Mouse (Mus musculus) liver, embryonic 14.5 days (tissue): ENCODE results near the gene Slc4a2. TPM values are rescaled to one million over a fixed set of nuclear protein-coding genes. Genes with fewer than 3 reads are reported as not detected.
A peak's percentile ranks its signal among the peaks of the same experiment; 100 is the strongest.

Experiments used
- ATAC-seq: fragments of 200-750 bp; cut with Nextera tagmentation; 2 replicates; pipeline ENCODE4 v1.8.0; 2017; ENCODE audit warnings: moderate number of reproducible peaks, mild to moderate bottlenecking, moderate library complexity; ENCODE audit not compliant: insufficient read depth
- DNase-seq, 3 experiments: peaks; one replicate each; pipeline ENCODE4 v3.0.0-alpha.2; 2012 to 2013; ENCODE audit warnings: low read depth in 3 of 3, low spot score in 3 of 3
- H3K27ac ChIP-seq: fragments of 300-500 bp; sonication (generic); 2 replicates; pipeline ENCODE4 v1.5.1; 2014; ENCODE audit warnings: moderate library complexity, mild to moderate bottlenecking, control low read depth, inconsistent platforms
- H3K27me3 ChIP-seq: fragments of 300-500 bp; sonication (generic); 2 replicates; pipeline ENCODE4 v1.6.1; 2014; ENCODE audit warnings: mild to moderate bottlenecking, low read length, moderate library complexity; ENCODE audit not compliant: control insufficient read depth, insufficient read depth
- H3K36me3 ChIP-seq: fragments of 300-500 bp; sonication (generic); replicated peaks from 2 replicates; pipeline ENCODE4 v1.6.1; 2014; ENCODE audit warnings: low read depth; ENCODE audit not compliant: control insufficient read depth, insufficient read depth
- H3K4me1 ChIP-seq, 2 experiments: fragments of 200-500 bp in 1 of 2; fragments of 300-500 bp in 1 of 2; sonication (generic) in 1 of 2; replicated peaks; 2 replicates each; pipeline ENCODE4 v1.6.1; 2012 to 2014; ENCODE audit warnings: antibody characterized with exemption in 1 of 2, inconsistent platforms in 1 of 2, low read length in 1 of 2; ENCODE audit not compliant: control insufficient read depth in 2 of 2, insufficient read depth in 2 of 2
- H3K4me2 ChIP-seq: fragments of 300-500 bp; sonication (generic); 2 replicates; pipeline ENCODE4 v1.6.1; 2014; ENCODE audit warnings: low read depth, mild to moderate bottlenecking, control low read depth, moderate library complexity
- H3K4me3 ChIP-seq, 2 experiments: fragments of 200-500 bp in 1 of 2; fragments of 300-500 bp in 1 of 2; sonication (generic) in 1 of 2; 2 replicates each; pipeline ENCODE4 v1.5.1; 2012 to 2014; ENCODE audit warnings: low read depth in 2 of 2, low read length in 2 of 2, mild to moderate bottlenecking in 2 of 2, control low read depth in 1 of 2, inconsistent platforms in 1 of 2, moderate library complexity in 1 of 2; ENCODE audit not compliant: insufficient read depth in 1 of 2
- H3K9ac ChIP-seq: fragments of 300-500 bp; sonication (generic); replicated peaks from 2 replicates; pipeline ENCODE4 v1.6.1; 2014; ENCODE audit warnings: mild to moderate bottlenecking, control low read depth, moderate library complexity
- H3K9me3 ChIP-seq: fragments of 300-500 bp; sonication (generic); 2 replicates; pipeline ENCODE4 v1.6.1; 2016; ENCODE audit warnings: low read length, mixed read lengths; ENCODE audit not compliant: control insufficient read depth
- CTCF ChIP-seq: IDR thresholded peaks from 2 replicates; pipeline ENCODE4 v1.5.1; 2016; ENCODE audit warnings: antibody characterized with exemption, low read depth, control low read depth
- EP300 ChIP-seq: IDR thresholded peaks from 2 replicates; pipeline ENCODE4 v1.6.1; 2016; ENCODE audit warnings: antibody characterized with exemption, low read depth
- WGBS: fragments of 180-500 bp; shearing (Covaris S2); extraction: QIAGEN DNeasy Blood & Tissue Kit; methylation state at CpG from one replicate; pipeline ENCODE4 v1.1.7; 2014; ENCODE audit not compliant: insufficient replicate concordance; 5-methylcytosine and 5-hydroxymethylcytosine counted together
- polyA plus RNA-seq, 2 experiments: library from polyadenylated mRNA; depleted of rRNA in 1 of 2; stranded (reverse) in 1 of 2; unstranded in 1 of 2; fragments of >200 nt; fragmentation: Nextera tagmentation in 1 of 2; extraction: Ambion mirVana in 1 of 2; gene quantifications; 2 replicates each; pipeline versions ENCODE4 v1.2.1 to v1.2.3; 2012 to 2014

Gene Slc4a2
- polyA plus RNA-seq (2012; rRNA removed) (11.6 and 12.9 TPM in 2 replicates), polyA plus RNA-seq (2014; fragmentation: Nextera tagmentation; extraction: Ambion mirVana) (5.6 and 6.0 TPM in 2 replicates)

DNA sequence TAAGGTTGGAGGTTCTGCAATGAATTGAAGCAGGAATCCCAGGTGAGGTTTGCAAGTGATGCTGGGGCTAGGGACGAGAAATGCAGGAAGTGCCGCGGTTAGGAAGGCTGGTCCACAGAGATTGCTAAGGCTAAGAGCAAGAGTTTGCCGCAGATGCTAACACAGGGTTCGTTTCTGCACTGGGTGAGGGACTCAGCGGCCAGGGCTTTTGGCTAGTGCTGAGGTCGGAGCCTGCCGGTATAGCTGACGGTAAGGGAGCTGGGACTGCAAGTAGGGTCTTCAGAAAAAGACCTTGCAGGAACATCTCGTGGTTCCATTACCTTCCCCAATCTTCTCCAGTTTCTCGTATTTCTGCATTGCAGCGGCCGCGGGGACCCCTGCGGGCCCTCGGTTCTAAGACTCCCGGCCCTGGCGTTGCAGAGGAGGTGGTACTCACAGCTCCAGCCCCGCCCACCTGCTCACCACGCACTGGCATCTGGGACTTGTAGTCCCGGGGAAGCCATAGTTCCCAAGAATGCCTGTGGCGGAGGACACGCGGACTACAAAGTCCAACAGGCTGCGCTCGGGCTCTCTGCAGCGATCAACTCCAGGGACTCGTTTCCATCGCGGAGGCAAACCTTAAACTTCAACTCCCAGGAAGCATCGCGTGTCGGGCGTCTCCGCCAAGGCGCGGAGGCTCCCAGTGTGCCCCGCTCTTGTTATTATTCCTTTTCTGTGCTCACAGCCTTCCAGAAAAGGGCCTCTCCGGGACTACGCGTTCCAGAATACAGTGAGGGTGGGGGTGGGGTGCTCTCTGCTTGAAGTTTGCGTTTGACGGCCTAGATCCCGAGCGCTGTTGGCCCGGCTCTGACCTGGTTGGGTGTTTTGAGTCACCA is at the start of gene Slc4a2, which contains the start of gene Cdk5:
Gene Slc4a2 (plus strand): TSS at position 709 of the 875 bp plus-strand sequence.
Gene Cdk5 (minus strand): TSS at position 402 of the 875 bp plus-strand sequence.
- no peak; the same call in 1 of the 2 replicates for TF ChIP-seq CTCF
- no peak; the same call in 1 of the 2 replicates for TF ChIP-seq EP300
- H3K9me3 ChIP-seq = no peaks in the 10 kb centered on the region
- H3K4me1 ChIP-seq = peaks cover 21 to 28% of the 10 kb centered on the region in 2 experiments
- peak within 1 kb of the TSS; percentile 66 to 77 for H3K4me3 ChIP-seq
- peak within 1 kb of the TSS; percentile 83 for H3K27ac ChIP-seq
- no peaks in the 10 kb centered on the region for H3K36me3 ChIP-seq
- H3K4me2 ChIP-seq = peak within 1 kb of the TSS; percentile 98
- peak within 1 kb of the TSS; percentile 85 for H3K9ac ChIP-seq
- under 1% methylated on average over 46 of the region's 46 CpGs for WGBS
- H3K27me3 ChIP-seq = no peaks in the 10 kb centered on the region
- ATAC-seq (peak; percentile 91), DNase-seq (peak; percentile 97 to 98 (median 98))

DNA sequence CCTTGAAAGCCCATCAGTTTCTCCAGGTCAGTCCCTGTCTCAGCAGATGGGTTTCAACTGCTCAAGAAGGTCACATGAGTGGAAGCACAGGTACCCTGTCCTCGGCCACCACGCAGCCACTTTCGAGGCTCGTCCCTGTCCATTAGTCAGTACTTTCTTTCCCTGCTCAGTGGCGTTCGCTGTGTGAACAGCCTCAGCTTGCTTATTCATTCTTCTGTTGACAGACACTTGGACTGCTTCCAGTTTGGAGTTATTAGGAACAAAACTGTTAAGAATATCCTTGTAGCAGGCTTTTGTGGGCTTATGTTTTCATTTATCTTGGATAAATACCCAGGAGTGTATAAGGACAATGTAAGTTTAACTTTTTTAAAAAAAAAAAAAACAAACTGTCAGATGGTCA is 49.4 kb upstream of the Slc4a2 start:
- H3K9me3 ChIP-seq = no peaks in the 10 kb centered on the region
- no peaks in the 10 kb centered on the region for H3K4me1 ChIP-seq
- no peak overlapping the region for H3K4me2 ChIP-seq
- DNase-seq (no peak), ATAC-seq (no peak)
- H3K27me3 ChIP-seq = no peaks in the 10 kb centered on the region
- no peak overlapping the region for H3K4me3 ChIP-seq
- TF ChIP-seq CTCF (no peak), EP300 (no peak)
- no peak overlapping the region for H3K27ac ChIP-seq
- 74% methylated on average over 6 of the region's 6 CpGs for WGBS
- H3K9ac ChIP-seq = no peak overlapping the region
- no peaks in the 10 kb centered on the region for H3K36me3 ChIP-seq

DNA sequence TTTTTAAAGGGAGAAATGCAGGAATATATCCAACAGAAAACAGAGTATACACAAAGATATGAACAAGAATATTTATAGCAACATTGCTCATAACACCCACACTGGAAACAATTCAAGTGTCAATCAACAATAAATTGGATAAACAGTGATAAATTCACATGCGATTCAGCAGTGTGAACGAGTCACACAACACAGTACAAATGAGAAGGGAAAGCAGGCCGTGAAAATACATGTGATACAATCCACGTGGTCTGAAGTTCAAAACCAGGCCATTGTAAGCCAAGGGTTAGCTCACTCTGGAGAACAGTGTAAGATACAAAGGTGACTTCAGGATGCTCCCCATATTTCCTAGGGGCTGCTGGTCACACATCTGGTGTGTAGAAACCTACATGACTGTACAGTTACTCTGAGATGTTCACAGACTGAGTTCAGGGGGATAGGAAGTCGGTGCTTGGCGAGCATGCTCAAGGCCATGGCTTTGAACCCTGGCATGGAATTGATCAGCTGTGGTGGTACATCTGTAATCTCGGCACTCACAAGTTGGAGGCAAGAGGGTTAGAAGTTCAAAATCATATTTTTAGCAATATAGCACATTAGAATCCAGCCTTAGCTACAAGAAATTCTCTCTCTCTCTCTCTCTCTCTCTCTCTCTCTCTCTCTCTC is 48.8 kb upstream of the Slc4a2 start:
- no peak overlapping the region for H3K4me3 ChIP-seq
- no peak for DNase-seq
- no peak overlapping the region for H3K27ac ChIP-seq
- 60% methylated on average over 7 of the region's 7 CpGs for WGBS
- H3K9ac ChIP-seq = no peak overlapping the region
- ATAC-seq = no peak
- H3K9me3 ChIP-seq = no peaks in the 10 kb centered on the region
- no peak for TF ChIP-seq CTCF
- H3K27me3 ChIP-seq = no peaks in the 10 kb centered on the region
- no peaks in the 10 kb centered on the region for H3K4me1 ChIP-seq
- H3K36me3 ChIP-seq = no peaks in the 10 kb centered on the region
- H3K4me2 ChIP-seq = no peak overlapping the region

DNA sequence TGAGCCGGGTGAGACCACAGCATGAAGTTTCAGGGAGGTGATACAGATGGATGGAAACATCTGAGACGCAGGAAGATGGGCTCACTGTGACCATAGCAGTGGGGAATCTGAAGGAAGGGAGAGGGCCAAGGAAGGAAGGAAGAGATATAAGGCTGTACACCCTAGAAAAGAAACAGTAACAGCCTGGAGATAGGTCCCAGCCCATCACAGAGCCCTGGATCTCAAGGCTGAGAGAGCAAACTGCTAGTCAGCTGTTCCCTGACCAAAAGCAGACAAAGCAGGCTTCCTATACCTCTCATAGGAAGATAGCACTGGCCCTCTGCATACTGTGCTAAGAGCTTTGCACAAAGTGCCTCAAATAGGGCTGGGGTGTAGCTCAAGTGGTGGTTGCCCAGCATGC is 44.9 kb upstream of the Slc4a2 start:
- Histone ChIP-seq H3K9me3 (no peaks in the 10 kb centered on the region), H3K27ac (no peak overlapping the region), H3K4me3 (no peak overlapping the region), H3K4me2 (no peak overlapping the region), H3K27me3 (no peaks in the 10 kb centered on the region), H3K4me1 (peaks cover 3 to 6% of the 10 kb centered on the region in 2 experiments), H3K36me3 (no peaks in the 10 kb centered on the region), H3K9ac (no peak overlapping the region)
- DNase-seq = no peak
- WGBS = 54% methylated on average over 2 of the region's 2 CpGs
- TF ChIP-seq CTCF = no peak
- no peak for TF ChIP-seq EP300
- no peak for ATAC-seq

DNA sequence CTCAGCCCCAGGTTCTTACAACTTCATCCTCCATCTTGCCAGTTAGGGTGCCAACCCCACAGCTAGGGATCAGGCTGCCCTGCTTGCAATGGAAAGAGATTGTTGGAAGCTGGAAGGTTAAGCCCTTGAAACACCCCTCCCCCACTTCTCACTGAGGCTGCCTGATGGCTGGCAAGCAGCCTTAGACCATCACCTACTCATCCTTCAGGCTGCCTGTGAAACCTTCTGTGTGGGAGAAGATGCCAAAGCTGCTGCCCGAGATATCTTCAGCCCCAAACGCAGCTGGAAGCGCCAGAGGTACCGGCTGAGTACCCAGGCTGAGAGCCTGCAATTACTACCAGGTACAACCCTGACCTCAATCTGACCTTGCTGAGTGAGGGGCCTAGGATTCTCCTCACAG is 44.1 kb upstream of the Slc4a2 start:
- 73% methylated on average over 4 of the region's 4 CpGs for WGBS
- H3K9me3 ChIP-seq = no peaks in the 10 kb centered on the region
- no peaks in the 10 kb centered on the region for H3K36me3 ChIP-seq
- H3K4me1 ChIP-seq = peaks cover 3 to 11% of the 10 kb centered on the region in 2 experiments
- H3K9ac ChIP-seq = no peak overlapping the region
- H3K4me3 ChIP-seq = no peak overlapping the region
- no peaks in the 10 kb centered on the region for H3K27me3 ChIP-seq
- DNase-seq (no peak), ATAC-seq (no peak)
- TF ChIP-seq CTCF (no peak), EP300 (no peak)
- H3K4me2 ChIP-seq = no peak overlapping the region
- H3K27ac ChIP-seq = no peak overlapping the region
